Mouse (Mus musculus) midbrain, embryonic 15.5 days (tissue): ENCODE measurements around the gene Vmn1r42. TPM values are rescaled to one million over a fixed set of nuclear protein-coding genes. Genes with fewer than 3 reads are reported as not detected.
"Not testable (repeated sequence)": the region's sequence is repeated elsewhere in the genome, so short reads cannot be mapped to it uniquely, and the experiment has no call there.

Source experiments
- ATAC-seq: fragments of 200-750 bp; cut with Nextera tagmentation; replicated peaks from 2 replicates; pipeline ENCODE4 v1.8.0; 2017; ENCODE audit warnings: moderate TSS enrichment
- H3K27ac ChIP-seq: fragments of 300-500 bp; sonication (generic); 2 replicates; pipeline ENCODE4 v1.5.1; 2015; ENCODE audit warnings: mild to moderate bottlenecking, inconsistent platforms
- H3K27me3 ChIP-seq: fragments of 300-500 bp; sonication (generic); replicated peaks from 2 replicates; pipeline ENCODE4 v1.6.1; 2015; ENCODE audit warnings: inconsistent platforms
- H3K36me3 ChIP-seq: fragments of 300-500 bp; sonication (generic); replicated peaks from 2 replicates; pipeline ENCODE4 v1.6.1; 2015; ENCODE audit warnings: inconsistent platforms
- H3K4me1 ChIP-seq: fragments of 300-500 bp; sonication (generic); 2 replicates; pipeline ENCODE4 v1.6.1; 2015; ENCODE audit warnings: inconsistent platforms
- H3K4me2 ChIP-seq: fragments of 300-500 bp; sonication (generic); 2 replicates; pipeline ENCODE4 v1.6.1; 2015; ENCODE audit warnings: inconsistent platforms, mild to moderate bottlenecking, moderate library complexity
- H3K4me3 ChIP-seq: fragments of 300-500 bp; sonication (generic); 2 replicates; pipeline ENCODE4 v1.5.1; 2015; ENCODE audit warnings: mild to moderate bottlenecking, inconsistent platforms
- H3K9ac ChIP-seq: fragments of 300-500 bp; sonication (generic); 2 replicates; pipeline ENCODE4 v1.6.1; 2015; ENCODE audit warnings: mild to moderate bottlenecking, inconsistent platforms
- H3K9me3 ChIP-seq: fragments of 300-500 bp; sonication (generic); 2 replicates; pipeline ENCODE4 v1.6.1; 2016; ENCODE audit warnings: inconsistent platforms
- WGBS: fragments of 180-500 bp; shearing (Covaris S2); methylation state at CpG from one replicate; pipeline ENCODE4 v1.1.7; 2015; ENCODE audit warnings: mixed read lengths; 5-methylcytosine and 5-hydroxymethylcytosine counted together
- polyA plus RNA-seq: library from polyadenylated mRNA; unstranded; fragments of >200 nt; fragmentation: Nextera tagmentation; extraction: Ambion mirVana; gene quantifications from 2 replicates; pipeline ENCODE4 v1.2.1, GENCODE M21; 2015

The Vmn1r42 gene
- not detected in 2 replicates for polyA plus RNA-seq

DNA sequence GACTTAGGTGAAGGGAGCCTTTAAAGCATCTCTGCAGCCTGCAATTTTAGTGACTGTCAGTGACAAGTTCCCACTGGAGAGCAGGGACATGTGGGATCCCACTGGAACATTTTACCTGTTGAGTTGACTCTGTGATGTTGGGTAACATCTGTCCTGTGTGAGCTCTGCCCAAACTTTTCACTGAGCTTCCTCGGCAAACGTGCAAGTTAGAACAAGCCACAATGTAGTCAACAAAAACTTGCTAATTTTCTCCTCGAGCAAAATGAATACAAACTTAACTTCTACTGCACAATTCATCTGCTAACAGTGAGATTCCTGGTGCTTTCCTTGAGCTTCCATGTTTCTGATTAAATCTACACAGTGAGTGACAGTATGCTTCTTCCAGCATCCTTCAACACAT is at the start of gene Vmn1r42, which contains the start of gene Vmn1r43:
Gene Vmn1r42 (minus strand): TSS at position 101 of the 400 bp plus-strand sequence.
Gene Vmn1r43 (minus strand): TSS at position 101 of the 400 bp plus-strand sequence.
- not testable (repeated sequence) for H3K4me3 ChIP-seq, H3K27ac ChIP-seq, H3K36me3 ChIP-seq, H3K4me1 ChIP-seq, H3K9me3 ChIP-seq, H3K9ac ChIP-seq, H3K27me3 ChIP-seq, ATAC-seq, H3K4me2 ChIP-seq
- 77% methylated on average over 3 of the region's 3 CpGs for WGBS

DNA sequence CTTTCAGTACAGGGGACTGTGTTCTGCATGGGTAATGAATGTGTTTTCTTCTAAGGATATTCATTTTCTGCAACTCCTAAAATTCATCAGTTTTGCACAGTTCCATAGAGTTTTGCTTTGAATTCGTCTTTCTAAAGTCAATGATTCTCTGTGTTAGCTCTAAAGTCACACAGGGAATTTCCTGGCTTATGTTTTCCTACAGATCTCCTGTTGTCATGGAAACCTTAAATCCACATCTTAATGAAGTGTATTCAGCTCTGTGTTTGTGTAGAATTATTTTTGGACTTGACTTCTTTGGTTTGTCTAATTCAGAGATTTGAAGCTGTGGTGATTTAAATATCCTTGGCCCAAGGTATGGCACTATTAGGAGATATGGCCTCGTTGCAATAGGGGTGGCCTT is 7.6 kb upstream of the Vmn1r42 start:
- Histone ChIP-seq H3K27me3 (no peaks in the 10 kb centered on the region), H3K4me2 (no peak overlapping the region), H3K4me3 (no peak overlapping the region), H3K36me3 (no peaks in the 10 kb centered on the region), H3K9me3 (0 out of 2 replicates have a peak, but pooled peaks cover 3% of the 10 kb centered on the region), H3K9ac (no peak overlapping the region), H3K4me1 (no peaks in the 10 kb centered on the region), H3K27ac (no peak overlapping the region)
- ATAC-seq = no peak
- WGBS = 60% methylated on average over 2 of the region's 2 CpGs

DNA sequence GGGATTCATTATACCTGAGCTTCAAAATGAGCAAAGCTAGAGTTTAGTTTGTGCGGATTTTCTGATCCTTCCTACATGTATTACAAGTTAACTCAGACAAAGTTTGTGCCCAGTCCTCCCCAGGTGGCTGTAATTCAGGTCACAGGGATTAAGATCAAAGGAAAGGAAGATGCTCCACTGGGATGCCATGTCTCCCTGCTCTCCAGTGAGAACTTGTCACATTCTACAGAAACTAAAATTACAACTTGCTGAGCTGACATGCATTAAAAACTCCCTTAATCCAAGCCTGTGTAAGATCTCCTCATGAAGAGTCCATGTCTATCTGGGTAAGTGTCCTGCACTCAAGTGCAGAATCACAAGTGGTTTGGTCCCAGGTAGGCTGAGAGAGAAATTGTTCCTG is 7.1 kb upstream of the Vmn1r42 start, which contains the start of gene Vmn1r44:
Gene Vmn1r44 (plus strand): TSS at position 301 of the 400 bp plus-strand sequence.
- no peak within 1 kb of the TSS for H3K27ac ChIP-seq
- H3K4me3 ChIP-seq = no peak within 1 kb of the TSS
- no peak within 1 kb of the TSS for H3K9ac ChIP-seq
- H3K36me3 ChIP-seq = no peaks in the 10 kb centered on the region
- ATAC-seq = no peak
- 81% methylated on average over 1 of the region's 1 CpGs for WGBS
- no peaks in the 10 kb centered on the region for H3K27me3 ChIP-seq
- 0 out of 2 replicates have a peak, but pooled peaks cover 3% of the 10 kb centered on the region for H3K9me3 ChIP-seq
- H3K4me2 ChIP-seq = no peak within 1 kb of the TSS
- H3K4me1 ChIP-seq = no peaks in the 10 kb centered on the region

DNA sequence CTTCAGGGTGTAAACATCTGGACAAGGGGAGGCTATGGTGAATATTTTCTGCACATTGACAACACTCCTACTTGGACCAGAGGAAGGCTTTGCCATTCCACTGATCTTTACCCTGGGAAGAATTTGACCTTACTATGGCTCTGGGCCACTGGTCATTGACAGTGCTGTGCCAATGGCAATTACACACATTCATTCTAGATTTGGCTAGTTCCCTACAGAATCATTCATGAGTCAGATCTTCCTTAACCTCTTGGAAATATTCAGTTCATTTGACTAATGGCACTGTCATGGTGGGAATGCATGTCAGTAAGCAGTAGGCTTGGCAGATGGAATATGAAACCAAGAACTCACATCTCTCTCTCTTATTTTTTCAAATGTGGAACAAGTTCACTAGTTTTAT is 4.7 kb upstream of the Vmn1r42 start:
- Histone ChIP-seq H3K27me3 (no peaks in the 10 kb centered on the region), H3K4me1 (no peaks in the 10 kb centered on the region), H3K36me3 (no peaks in the 10 kb centered on the region), H3K27ac (no peak overlapping the region), H3K4me2 (no peak overlapping the region), H3K9me3 (0 out of 2 replicates have a peak, but pooled peaks cover 3% of the 10 kb centered on the region), H3K9ac (no peak overlapping the region), H3K4me3 (no peak overlapping the region)
- ATAC-seq = no peak

DNA sequence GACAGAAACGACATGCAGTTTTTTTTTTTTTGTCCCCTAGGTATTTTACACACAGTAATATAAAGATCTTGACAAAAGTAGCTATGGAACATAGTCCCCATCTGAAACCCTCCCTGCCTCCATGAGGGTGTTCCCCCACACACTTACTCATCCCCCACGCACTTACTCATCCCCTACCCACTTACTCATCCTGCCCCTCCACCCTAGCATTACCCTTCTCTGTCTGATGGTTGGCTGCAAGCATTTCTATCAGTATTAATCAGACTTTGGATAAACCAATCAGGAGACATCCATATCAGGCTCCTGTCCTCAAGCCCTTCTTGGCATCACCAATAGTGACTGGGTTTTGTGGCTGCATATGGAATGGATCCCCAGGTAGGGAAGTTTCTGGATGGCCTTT is 750 bp upstream of the Vmn1r42 start:
- Histone ChIP-seq H3K9me3 (0 out of 2 replicates have a peak, but pooled peaks cover 3% of the 10 kb centered on the region), H3K27ac (no peak overlapping the region), H3K27me3 (no peaks in the 10 kb centered on the region), H3K9ac (no peak overlapping the region), H3K4me1 (no peaks in the 10 kb centered on the region), H3K4me2 (no peak overlapping the region), H3K36me3 (no peaks in the 10 kb centered on the region), H3K4me3 (no peak overlapping the region)
- 79% methylated on average over 2 of the region's 2 CpGs for WGBS
- no peak for ATAC-seq

DNA sequence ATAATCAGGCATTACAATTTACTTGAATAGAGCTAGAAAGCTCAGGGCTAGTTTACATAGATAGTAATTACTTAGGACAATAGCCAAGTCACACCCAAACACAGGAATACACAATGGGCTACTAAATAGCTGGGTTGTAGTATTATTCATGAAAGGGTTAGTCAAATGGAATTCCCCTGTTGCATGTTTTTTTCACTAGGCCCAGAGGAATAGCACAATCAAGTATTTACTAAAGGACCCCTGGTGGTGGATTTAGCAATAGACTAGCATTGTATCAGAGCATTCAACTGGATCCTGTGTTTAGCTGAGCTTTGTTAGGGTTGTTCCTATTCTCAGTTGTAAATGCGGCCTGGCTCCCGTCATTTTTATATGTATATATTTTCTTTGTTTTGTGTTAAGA is 8.2 kb downstream of the Vmn1r42 start:
- ATAC-seq = no peak
- no peaks in the 10 kb centered on the region for H3K36me3 ChIP-seq
- WGBS = 74% methylated on average over 2 of the region's 2 CpGs
- no peak overlapping the region for H3K4me3 ChIP-seq
- no peaks in the 10 kb centered on the region for H3K9me3 ChIP-seq
- H3K4me2 ChIP-seq = no peak overlapping the region
- no peaks in the 10 kb centered on the region for H3K4me1 ChIP-seq
- no peak overlapping the region for H3K9ac ChIP-seq
- no peaks in the 10 kb centered on the region for H3K27me3 ChIP-seq
- H3K27ac ChIP-seq = no peak overlapping the region

DNA sequence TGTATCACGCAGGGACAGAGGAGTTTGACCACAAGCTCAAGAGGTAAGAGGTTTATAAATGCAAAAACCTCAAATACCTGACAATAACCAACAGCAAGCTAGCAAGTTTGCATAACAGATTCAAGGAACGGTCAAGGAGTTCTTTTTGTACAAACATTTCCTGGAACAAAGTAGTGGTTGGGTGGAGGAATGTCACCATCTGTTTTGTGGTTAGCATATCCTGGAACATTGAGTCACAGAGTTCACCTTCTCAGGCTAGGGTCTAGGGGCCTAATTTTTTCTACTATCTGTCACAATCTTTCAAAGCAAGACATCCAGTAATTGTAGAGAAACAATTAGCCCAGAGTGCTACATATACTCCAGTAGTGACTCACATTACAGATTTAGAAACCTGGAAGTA is 8.9 kb downstream of the Vmn1r42 start:
- Histone ChIP-seq H3K9ac (no peak overlapping the region), H3K4me3 (no peak overlapping the region), H3K27ac (no peak overlapping the region), H3K36me3 (no peaks in the 10 kb centered on the region), H3K4me1 (no peaks in the 10 kb centered on the region), H3K27me3 (no peaks in the 10 kb centered on the region), H3K4me2 (no peak overlapping the region), H3K9me3 (no peaks in the 10 kb centered on the region)
- 87% methylated on average over 2 of the region's 2 CpGs for WGBS
- ATAC-seq = no peak

DNA sequence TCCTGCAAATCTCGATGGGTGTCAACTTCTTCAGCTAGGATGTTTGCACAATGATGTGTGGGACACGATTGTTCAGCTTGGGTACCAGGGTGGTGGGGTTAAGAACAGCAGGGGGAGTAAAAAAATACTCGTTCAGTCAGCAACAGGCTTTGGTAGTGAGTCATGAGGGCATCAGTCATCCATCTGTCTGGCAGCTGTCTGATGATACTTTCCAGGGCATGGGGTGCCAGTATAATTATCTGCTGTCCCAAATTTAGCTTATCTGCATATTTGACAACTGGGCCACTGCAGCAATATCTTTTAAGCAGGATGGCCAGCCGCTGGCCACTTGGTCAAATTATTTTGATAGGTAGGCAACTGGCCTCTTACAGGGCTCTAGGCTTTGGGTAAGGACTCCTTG is 12.4 kb downstream of the Vmn1r42 start:
- H3K9me3 ChIP-seq = no peaks in the 10 kb centered on the region
- H3K4me3 ChIP-seq = no peak overlapping the region
- H3K27ac ChIP-seq = no peak overlapping the region
- H3K9ac ChIP-seq = no peak overlapping the region
- H3K4me1 ChIP-seq = no peaks in the 10 kb centered on the region
- ATAC-seq = no peak
- H3K36me3 ChIP-seq = no peaks in the 10 kb centered on the region
- no peaks in the 10 kb centered on the region for H3K27me3 ChIP-seq
- H3K4me2 ChIP-seq = no peak overlapping the region
- WGBS = 72% methylated on average over 4 of the region's 4 CpGs

DNA sequence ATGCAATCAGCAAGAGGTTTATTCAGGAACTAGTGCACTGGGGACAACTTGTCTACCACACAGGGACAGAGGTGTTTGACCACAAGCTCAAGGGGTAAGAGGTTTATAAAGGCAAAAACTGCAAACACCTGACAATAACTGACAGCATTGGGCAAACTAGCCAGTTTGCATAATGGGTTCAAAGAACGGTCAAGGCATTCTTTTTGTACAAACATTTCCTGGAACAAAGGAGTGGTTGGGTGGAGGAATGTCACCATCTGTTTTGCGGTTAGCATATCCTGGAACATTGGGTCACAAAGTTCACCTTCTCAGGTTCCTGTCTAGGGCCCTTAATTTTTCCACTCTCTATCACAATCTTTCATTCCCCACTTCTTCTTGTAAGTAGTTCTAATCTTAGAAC is 16.4 kb downstream of the Vmn1r42 start:
- whole genome bisulfite sequencing = 88% methylated on average over 2 of the region's 2 CpGs
- no peaks in the 10 kb centered on the region for H3K9me3 ChIP-seq
- no peak overlapping the region for H3K9ac ChIP-seq
- H3K4me1 ChIP-seq = no peaks in the 10 kb centered on the region
- no peak overlapping the region for H3K4me3 ChIP-seq
- H3K4me2 ChIP-seq = no peak overlapping the region
- H3K27ac ChIP-seq = no peak overlapping the region
- no peak for ATAC-seq
- no peaks in the 10 kb centered on the region for H3K36me3 ChIP-seq
- no peaks in the 10 kb centered on the region for H3K27me3 ChIP-seq

DNA sequence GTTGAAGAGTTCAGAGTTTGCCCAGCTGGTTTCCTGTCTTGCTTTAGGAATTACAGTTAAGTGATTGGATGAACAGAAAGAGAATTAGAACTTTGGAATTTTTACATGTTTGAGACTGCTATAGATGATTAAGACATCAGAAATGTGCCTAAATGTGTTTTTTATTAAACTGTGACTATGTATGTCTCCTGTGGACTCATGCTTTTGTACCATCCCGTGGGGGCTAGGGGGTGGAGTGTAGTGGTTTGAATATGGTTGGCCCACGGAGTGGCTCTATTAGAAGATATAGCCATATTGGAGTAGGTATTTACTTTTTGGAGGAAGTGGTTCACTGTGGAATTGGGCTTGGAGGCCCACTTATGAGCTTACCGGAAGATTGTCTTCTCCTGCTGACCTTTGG is 18.7 kb downstream of the Vmn1r42 start:
- no peak for ATAC-seq
- no peak overlapping the region for H3K27ac ChIP-seq
- no peaks in the 10 kb centered on the region for H3K36me3 ChIP-seq

More for the DNA sequence above, 18.7 kb downstream of the Vmn1r42 start:
- WGBS = 72% methylated on average over 3 of the region's 3 CpGs
- Histone ChIP-seq H3K4me2 (no peak overlapping the region), H3K9ac (no peak overlapping the region), H3K9me3 (no peaks in the 10 kb centered on the region), H3K4me3 (no peak overlapping the region), H3K4me1 (no peaks in the 10 kb centered on the region), H3K27me3 (no peaks in the 10 kb centered on the region)

Other genes with a start within 250 kb of the Vmn1r42 start
- gene Txnrd3, start 232.4 kb downstream of the Vmn1r42 start, polyA plus RNA-seq = 16.7 and 16.8 TPM in 2 replicates
- gene Vmn1r40, start 168.9 kb downstream of the Vmn1r42 start, polyA plus RNA-seq = not detected in 2 replicates
- not detected in 2 replicates for gene Vmn1r41, start 135.6 kb downstream of the Vmn1r42 start, polyA plus RNA-seq
- gene Vmn1r43, start within 50 bp of the Vmn1r42 start, polyA plus RNA-seq = not detected in 2 replicates
- not detected in 2 replicates for gene Vmn1r44, start 7.2 kb upstream of the Vmn1r42 start, polyA plus RNA-seq
- not detected in 2 replicates for gene Vmn1r45, start 64.2 kb upstream of the Vmn1r42 start, polyA plus RNA-seq
- gene Vmn1r46, start 92.9 kb upstream of the Vmn1r42 start, polyA plus RNA-seq = not detected in 2 replicates
- gene Vmn1r47, start 139.7 kb upstream of the Vmn1r42 start, polyA plus RNA-seq = not detected in 2 replicates
- gene Vmn1r48, start 160.4 kb upstream of the Vmn1r42 start, polyA plus RNA-seq = not detected in 2 replicates
- not detected in 2 replicates for gene Vmn1r49, start 202.1 kb upstream of the Vmn1r42 start, polyA plus RNA-seq
- not detected in 2 replicates for gene Vmn1r50, start 225.0 kb upstream of the Vmn1r42 start, polyA plus RNA-seq
- 0.06 TPM in 1 of 2 replicates, not detected in the other for gene Vmn1r51, start 246.2 kb upstream of the Vmn1r42 start, polyA plus RNA-seq